Mouse (Mus musculus): Measurements from ENCODE around the gene Ctf1. TPM values are rescaled to one million over a fixed set of nuclear protein-coding genes. Genes with fewer than 3 reads are reported as not detected.

Gene Ctf1
- polyA plus RNA-seq, 1 experiment, result not detected

DNA sequence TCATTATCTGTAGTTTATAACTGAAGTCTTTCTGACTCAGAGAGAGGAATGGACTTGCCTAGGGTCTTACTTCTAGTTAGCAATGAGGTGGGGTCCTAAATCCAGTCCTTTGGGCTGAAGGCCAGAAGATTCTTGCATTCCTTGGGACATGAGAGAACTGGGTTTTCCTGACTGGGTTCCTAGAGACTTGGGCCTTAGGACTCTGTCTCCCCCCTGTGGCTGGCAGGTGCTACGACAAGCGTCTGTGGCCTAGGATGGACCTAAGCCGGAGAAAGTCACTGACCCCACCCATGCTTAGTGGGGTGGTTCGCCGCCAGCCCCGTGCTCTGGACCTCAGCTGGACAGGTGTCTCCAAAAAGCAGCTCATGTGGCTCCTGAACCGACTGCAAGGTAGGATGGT, 48.5 kb downstream of the Ctf1 start:
- TF ChIP-seq POLR2A (IDR thresholded peaks at IDR 0.05; ENCODE audit: borderline replicate concordance, control insufficient read depth, low read depth, low read length) (no peak), CTCF (IDR thresholded peaks at IDR 0.05; ENCODE audit: control insufficient read depth, insufficient read depth, low read length) (peak; percentile 97)
- peaks cover 1% of the 10 kb centered on the region; the same call in 1 of the 2 replicates for H3K4me1 ChIP-seq (ENCODE audit: control insufficient read depth, insufficient read depth, low read length)
- no peak overlapping the region for H3K4me3 ChIP-seq (replicated peaks; ENCODE audit: control insufficient read depth, low read depth, low read length)
- 14% methylated on average over 7 of the region's 7 CpGs for WGBS
- no peak overlapping the region for H3K27ac ChIP-seq (ENCODE audit: control insufficient read depth, insufficient read depth, low read depth, low read length, poor library complexity)

DNA sequence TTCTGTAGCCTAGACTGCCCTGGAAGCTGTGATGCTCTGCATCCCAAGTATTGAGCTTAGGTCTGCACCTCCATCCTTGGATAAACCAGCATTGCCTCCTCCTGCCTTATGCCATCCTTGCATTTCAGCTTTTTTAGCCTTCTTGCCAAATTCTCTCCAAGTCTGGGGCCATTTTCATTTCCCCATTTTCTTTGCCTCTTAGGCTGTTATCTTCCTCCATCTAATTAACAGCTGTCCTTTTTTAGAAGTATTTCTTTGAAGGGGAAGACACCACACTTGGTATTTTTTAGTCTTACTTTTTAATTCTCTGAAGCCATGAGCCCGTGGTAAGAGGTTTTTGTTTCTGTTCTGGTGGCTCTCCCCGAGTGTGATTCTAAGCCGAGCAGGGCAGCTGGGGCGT, 51.1 kb downstream of the Ctf1 start:
- H3K27ac ChIP-seq (ENCODE audit: control insufficient read depth, insufficient read depth, low read depth, low read length, poor library complexity), result no peak overlapping the region; the same call in none of the 2 replicates
- 48% methylated on average over 4 of the region's 4 CpGs for WGBS
- peaks cover 3% of the 10 kb centered on the region; the same call in 1 of the 2 replicates for H3K4me1 ChIP-seq (ENCODE audit: control insufficient read depth, insufficient read depth, low read length)
- TF ChIP-seq POLR2A (IDR thresholded peaks at IDR 0.05; ENCODE audit: borderline replicate concordance, control insufficient read depth, low read depth, low read length) (no peak), CTCF (IDR thresholded peaks at IDR 0.05; ENCODE audit: control insufficient read depth, insufficient read depth, low read length) (no peak)
- H3K4me3 ChIP-seq (replicated peaks; ENCODE audit: control insufficient read depth, low read depth, low read length), result no peak overlapping the region

DNA sequence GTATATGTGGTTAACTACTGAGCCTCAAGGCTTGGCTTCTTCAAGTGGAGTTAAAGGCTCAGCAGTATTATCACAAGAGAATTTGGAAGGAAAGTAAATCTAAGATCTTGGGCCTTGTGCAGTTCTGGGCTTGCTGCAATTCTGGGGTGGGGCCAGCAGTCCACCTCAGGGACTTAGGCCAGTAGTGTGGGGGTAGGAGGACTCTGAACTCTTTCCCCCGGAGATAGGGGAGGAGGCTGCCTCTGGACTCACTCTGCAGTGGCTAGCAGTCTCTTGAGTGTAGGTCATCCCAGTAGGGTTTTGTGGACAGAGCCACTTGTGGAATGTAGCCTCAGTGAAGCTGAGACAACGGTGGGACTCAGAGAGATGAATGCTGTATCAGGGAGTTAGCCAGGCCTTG, 53.2 kb downstream of the Ctf1 start:
- WGBS, result 86% methylated on average over 2 of the region's 2 CpGs
- no peak overlapping the region for H3K4me3 ChIP-seq (replicated peaks; ENCODE audit: control insufficient read depth, low read depth, low read length)
- peaks cover 3% of the 10 kb centered on the region; the same call in 1 of the 2 replicates for H3K4me1 ChIP-seq (ENCODE audit: control insufficient read depth, insufficient read depth, low read length)
- no peak for TF ChIP-seq CTCF (IDR thresholded peaks at IDR 0.05; ENCODE audit: control insufficient read depth, insufficient read depth, low read length)
- no peak for TF ChIP-seq POLR2A (IDR thresholded peaks at IDR 0.05; ENCODE audit: borderline replicate concordance, control insufficient read depth, low read depth, low read length)
- H3K27ac ChIP-seq (ENCODE audit: control insufficient read depth, insufficient read depth, low read depth, low read length, poor library complexity), result no peak overlapping the region

DNA sequence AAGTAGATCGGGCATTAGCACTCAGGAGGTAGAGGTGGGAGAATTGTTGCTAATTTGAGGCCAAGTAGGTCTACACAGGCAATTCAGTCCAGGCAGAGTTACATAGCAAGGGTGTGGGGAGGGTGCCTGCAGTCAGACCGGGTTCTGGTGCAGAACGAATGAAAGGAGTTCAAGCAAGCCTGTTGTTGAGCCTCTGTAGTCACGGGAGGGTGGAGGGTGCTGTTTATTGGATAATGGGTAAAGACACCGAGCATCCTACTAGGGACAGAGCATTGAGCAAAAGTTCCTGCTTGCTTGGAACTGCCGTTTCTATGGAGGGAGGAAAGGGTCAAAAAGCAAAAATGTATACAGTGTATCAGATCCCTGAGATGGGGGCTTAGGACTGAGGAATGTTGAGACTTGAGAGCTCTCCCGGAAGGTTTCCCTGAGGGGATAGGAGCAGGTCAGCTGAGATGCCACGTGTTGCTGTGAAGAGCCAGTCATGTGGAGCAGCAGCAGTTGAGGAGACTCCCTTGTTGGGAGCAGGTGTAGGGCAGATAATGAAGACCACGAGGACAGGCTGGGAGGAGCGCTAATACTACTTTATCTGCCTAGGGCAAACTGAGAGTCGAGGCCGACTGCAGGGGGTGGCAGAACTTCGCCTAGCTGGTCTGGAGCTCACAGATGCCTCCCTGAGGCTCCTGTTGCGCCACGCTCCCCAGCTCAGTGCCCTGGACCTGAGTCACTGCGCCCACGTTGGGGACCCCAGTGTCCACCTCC, 54.5 kb downstream of the Ctf1 start:
- WGBS, result 62% methylated on average over 17 of the region's 17 CpGs
- Histone ChIP-seq H3K4me3 (replicated peaks; ENCODE audit: control insufficient read depth, low read depth, low read length) (peak overlapping the region; percentile 56), H3K27ac (ENCODE audit: control insufficient read depth, insufficient read depth, low read depth, low read length, poor library complexity) (peak overlapping the region; percentile 88), H3K4me1 (ENCODE audit: control insufficient read depth, insufficient read depth, low read length) (peaks cover 3% of the 10 kb centered on the region; the same call in 1 of the 2 replicates)
- peak; percentile 85 for TF ChIP-seq POLR2A (IDR thresholded peaks at IDR 0.05; ENCODE audit: borderline replicate concordance, control insufficient read depth, low read depth, low read length)
- TF ChIP-seq CTCF (IDR thresholded peaks at IDR 0.05; ENCODE audit: control insufficient read depth, insufficient read depth, low read length), result no peak

Other genes starting within 250 kb of the Ctf1 start
- 44.9 and 98.7 TPM in 2 replicates for gene Fbrs, start 233.5 kb upstream of the Ctf1 start, polyA plus RNA-seq (2011; ENCODE audit: insufficient read depth, insufficient read length, low replicate concordance, missing spikeins)
- 44.3 and 98.5 TPM in 2 replicates for gene Srcap, start 200.8 kb upstream of the Ctf1 start, polyA plus RNA-seq (2011; ENCODE audit: insufficient read depth, insufficient read length, low replicate concordance, missing spikeins)
- 5.3 and 7.8 TPM in 2 replicates for gene Gm42715, start 193.2 kb upstream of the Ctf1 start, polyA plus RNA-seq (2011; ENCODE audit: insufficient read depth, insufficient read length, low replicate concordance, missing spikeins)
- 20.5 and 41.0 TPM in 2 replicates for gene Tmem265, start 151.3 kb upstream of the Ctf1 start, polyA plus RNA-seq (2011; ENCODE audit: insufficient read depth, insufficient read length, low replicate concordance, missing spikeins)
- 83.6 and 169 TPM in 2 replicates for gene Phkg2, start 139.4 kb upstream of the Ctf1 start, polyA plus RNA-seq (2011; ENCODE audit: insufficient read depth, insufficient read length, low replicate concordance, missing spikeins)
- 9.9 and 15.2 TPM in 2 replicates for gene Ccdc189, start 124.1 kb upstream of the Ctf1 start, polyA plus RNA-seq (2011; ENCODE audit: insufficient read depth, insufficient read length, low replicate concordance, missing spikeins)
- gene Rnf40, start 124.0 kb upstream of the Ctf1 start, polyA plus RNA-seq (2011; ENCODE audit: insufficient read depth, insufficient read length, low replicate concordance, missing spikeins), result 52.7 and 66.7 TPM in 2 replicates
- gene Zfp629, start 96.9 kb upstream of the Ctf1 start, polyA plus RNA-seq (2011; ENCODE audit: insufficient read depth, insufficient read length, low replicate concordance, missing spikeins), result 6.3 and 14.2 TPM in 2 replicates
- gene Bcl7c, start 3.8 kb upstream of the Ctf1 start, polyA plus RNA-seq (2011; ENCODE audit: insufficient read depth, insufficient read length, low replicate concordance, missing spikeins), result 44.5 and 65.5 TPM in 2 replicates
- gene Ctf2, start 19.4 kb downstream of the Ctf1 start, polyA plus RNA-seq (2011; ENCODE audit: insufficient read depth, insufficient read length, low replicate concordance, missing spikeins), result not detected in 2 replicates
- gene Fbxl19, start 31.8 kb downstream of the Ctf1 start, polyA plus RNA-seq (2011; ENCODE audit: insufficient read depth, insufficient read length, low replicate concordance, missing spikeins), result 18.8 and 23.0 TPM in 2 replicates
- 7.6 and 14.6 TPM in 2 replicates for gene Orai3, start 57.1 kb downstream of the Ctf1 start, polyA plus RNA-seq (2011; ENCODE audit: insufficient read depth, insufficient read length, low replicate concordance, missing spikeins)
- 24.2 and 36.3 TPM in 2 replicates for gene Setd1a, start 63.9 kb downstream of the Ctf1 start, polyA plus RNA-seq (2011; ENCODE audit: insufficient read depth, insufficient read length, low replicate concordance, missing spikeins)
- gene Gm49388, start 72.9 kb downstream of the Ctf1 start, polyA plus RNA-seq (2011; ENCODE audit: insufficient read depth, insufficient read length, low replicate concordance, missing spikeins), result 0.75 TPM in 1 of 2 replicates, not detected in the other
- gene Hsd3b7, start 87.9 kb downstream of the Ctf1 start, polyA plus RNA-seq (2011; ENCODE audit: insufficient read depth, insufficient read length, low replicate concordance, missing spikeins), result 13.3 and 23.4 TPM in 2 replicates
- gene Stx4a, start 111.6 kb downstream of the Ctf1 start, polyA plus RNA-seq (2011; ENCODE audit: insufficient read depth, insufficient read length, low replicate concordance, missing spikeins), result 246 and 342 TPM in 2 replicates
- 1.1 and 1.8 TPM in 2 replicates for gene Stx1b, start 111.8 kb downstream of the Ctf1 start, polyA plus RNA-seq (2011; ENCODE audit: insufficient read depth, insufficient read length, low replicate concordance, missing spikeins)
- gene Zfp646, start 163.5 kb downstream of the Ctf1 start, polyA plus RNA-seq (2011; ENCODE audit: insufficient read depth, insufficient read length, low replicate concordance, missing spikeins), result 15.9 and 24.7 TPM in 2 replicates
- gene Zfp668, start 164.1 kb downstream of the Ctf1 start, polyA plus RNA-seq (2011; ENCODE audit: insufficient read depth, insufficient read length, low replicate concordance, missing spikeins), result 4.0 and 8.3 TPM in 2 replicates
- 1.6 TPM in 1 of 2 replicates, not detected in the other for gene Prss53, start 178.2 kb downstream of the Ctf1 start, polyA plus RNA-seq (2011; ENCODE audit: insufficient read depth, insufficient read length, low replicate concordance, missing spikeins)
- gene Gm21974, start 182.7 kb downstream of the Ctf1 start, polyA plus RNA-seq (2011; ENCODE audit: insufficient read depth, insufficient read length, low replicate concordance, missing spikeins), result not detected in 2 replicates
- gene Vkorc1, start 182.9 kb downstream of the Ctf1 start, polyA plus RNA-seq (2011; ENCODE audit: insufficient read depth, insufficient read length, low replicate concordance, missing spikeins), result 15.1 and 22.3 TPM in 2 replicates
- 42.4 and 66.8 TPM in 2 replicates for gene Bckdk, start 191.3 kb downstream of the Ctf1 start, polyA plus RNA-seq (2011; ENCODE audit: insufficient read depth, insufficient read length, low replicate concordance, missing spikeins)
- 14.5 and 15.7 TPM in 2 replicates for gene Kat8, start 199.8 kb downstream of the Ctf1 start, polyA plus RNA-seq (2011; ENCODE audit: insufficient read depth, insufficient read length, low replicate concordance, missing spikeins)
- gene Prss8, start 217.4 kb downstream of the Ctf1 start, polyA plus RNA-seq (2011; ENCODE audit: insufficient read depth, insufficient read length, low replicate concordance, missing spikeins), result 1.8 TPM in 1 of 2 replicates, not detected in the other
- 1.3 and 4.3 TPM in 2 replicates for gene Prss36, start 234.0 kb downstream of the Ctf1 start, polyA plus RNA-seq (2011; ENCODE audit: insufficient read depth, insufficient read length, low replicate concordance, missing spikeins)

Measured in bone marrow, adult 2 months (tissue).